ENCODE assay signal across 8 mouse cellular contexts in genomic region chr14:118180117-118180557, GRCm38 (mm10). TPM values are rescaled to one million over a fixed set of nuclear protein-coding genes. Genes with fewer than 3 reads are reported as not detected.
DNase-seq lines count a peak whose midpoint lies in the region; ATAC-seq and TF ChIP-seq lines count a peak whose summit lies in the region.

No protein-coding gene starts in this region.

- H3K4me2 ChIP-seq in heart, embryonic 15.5 days, result peak overlapping the region; percentile 74
- H3K4me2 ChIP-seq in kidney, embryonic 16.5 days (replicated peaks; ENCODE audit: low read depth, low read length), result peak overlapping the region; percentile 71
- peak overlapping the region; percentile 83 for H3K4me2 ChIP-seq in lung, postnatal 0 days (replicated peaks; ENCODE audit: low read depth, low read length)

- TF ChIP-seq CTCF in lung, postnatal 0 days (IDR thresholded peaks at IDR 0.05), result no peak

- H3K27ac ChIP-seq in heart, embryonic 15.5 days, result peak overlapping the region; percentile 81
- peak overlapping the region; percentile 48 for H3K27ac ChIP-seq in kidney, embryonic 16.5 days (ENCODE audit: low read length)
- peak overlapping the region; percentile 84 for H3K27ac ChIP-seq in lung, postnatal 0 days (ENCODE audit: low read length)

- peak; percentile 85 for ATAC-seq in heart, embryonic 15.5 days (replicated peaks; ENCODE audit: insufficient number of reproducible peaks, insufficient read depth, low FRiP score, low read depth)
- ATAC-seq in kidney, embryonic 16.5 days (ENCODE audit: low FRiP score, low TSS enrichment), result peak; percentile 89
- peak; percentile 96 for ATAC-seq in lung, postnatal 0 days
- peak; percentile 48; the same call in 1 of the 2 replicates for ATAC-seq in neutrophil, adult 5-6 weeks (ENCODE audit: extremely low read depth, insufficient number of reproducible peaks, low FRiP score, poor library complexity, severe bottlenecking)

- TF ChIP-seq EP300 in lung, postnatal 0 days (IDR thresholded peaks at IDR 0.05), result no peak

- no peaks in the 10 kb centered on the region for H3K9me3 ChIP-seq in erythroblast, embryonic 14.5 days (ENCODE audit: control insufficient read depth, low read length)
- H3K9me3 ChIP-seq in heart, embryonic 15.5 days (replicated peaks), result no peaks in the 10 kb centered on the region
- no peaks in the 10 kb centered on the region for H3K9me3 ChIP-seq in kidney, embryonic 16.5 days (ENCODE audit: low read length)
- no peaks in the 10 kb centered on the region for H3K9me3 ChIP-seq in lung, postnatal 0 days (ENCODE audit: low read length)

- H3K4me3 ChIP-seq in erythroblast, embryonic 14.5 days (replicated peaks), result peak overlapping the region; percentile 67
- peak overlapping the region; percentile 66 for H3K4me3 ChIP-seq in heart, embryonic 15.5 days
- peak overlapping the region; percentile 59 for H3K4me3 ChIP-seq in kidney, embryonic 16.5 days (ENCODE audit: low read length)
- H3K4me3 ChIP-seq in lung, postnatal 0 days (ENCODE audit: low read depth, low read length), result peak overlapping the region; percentile 49

- H3K9ac ChIP-seq in heart, embryonic 15.5 days, result peak overlapping the region; percentile 63
- H3K9ac ChIP-seq in kidney, embryonic 16.5 days (replicated peaks; ENCODE audit: low read length), result peak overlapping the region; percentile 67
- H3K9ac ChIP-seq in lung, postnatal 0 days (replicated peaks; ENCODE audit: low read depth), result peak overlapping the region; percentile 23; the same call in 1 of the 2 replicates

- H3K4me1 ChIP-seq in erythroblast, embryonic 14.5 days (ENCODE audit: control insufficient read depth), result peaks cover 23% of the 10 kb centered on the region
- H3K4me1 ChIP-seq in heart, embryonic 15.5 days (replicated peaks), result no peaks in the 10 kb centered on the region
- H3K4me1 ChIP-seq in kidney, embryonic 16.5 days (ENCODE audit: insufficient read depth, low read length), result no peaks in the 10 kb centered on the region
- H3K4me1 ChIP-seq in lung, postnatal 0 days (ENCODE audit: insufficient read depth, low read depth, low read length), result peaks cover 8% of the 10 kb centered on the region; the same call in 1 of the 2 replicates

- DNase-seq in MN1 (ENCODE audit: low spot score), result peak; percentile 64
- DNase-seq in c-Kit-negative CD71-positive TER-119-positive erythroid progenitor cells, embryonic 14.5 days (ENCODE audit: low read depth, low spot score), result peak; percentile 40
- DNase-seq in lung, postnatal 0 days (ENCODE audit: low spot score), result peak; percentile 92
- DNase-seq in urinary bladder, adult 2 months (ENCODE audit: low spot score), result peak; percentile 35

- H3K36me3 ChIP-seq in erythroblast, embryonic 14.5 days (ENCODE audit: control insufficient read depth), result no peaks in the 10 kb centered on the region
- no peaks in the 10 kb centered on the region for H3K36me3 ChIP-seq in heart, embryonic 15.5 days
- no peaks in the 10 kb centered on the region for H3K36me3 ChIP-seq in kidney, embryonic 16.5 days (ENCODE audit: insufficient read depth, low read length)
- no peaks in the 10 kb centered on the region for H3K36me3 ChIP-seq in lung, postnatal 0 days (ENCODE audit: insufficient read depth, low read length)

- H3K27me3 ChIP-seq in erythroblast, embryonic 14.5 days (ENCODE audit: control insufficient read depth), result no peaks in the 10 kb centered on the region
- no peaks in the 10 kb centered on the region for H3K27me3 ChIP-seq in heart, embryonic 15.5 days
- no peaks in the 10 kb centered on the region for H3K27me3 ChIP-seq in kidney, embryonic 16.5 days (ENCODE audit: insufficient read depth, low read length)
- no peaks in the 10 kb centered on the region for H3K27me3 ChIP-seq in lung, postnatal 0 days (replicated peaks; ENCODE audit: insufficient read depth, low read length)

- under 1% methylated on average over 20 of the region's 20 CpGs for WGBS in heart, embryonic 15.5 days
- WGBS in kidney, embryonic 16.5 days, result under 1% methylated on average over 20 of the region's 20 CpGs
- WGBS in lung, postnatal 0 days, result under 1% methylated on average over 19 of the region's 20 CpGs

RNA-seq across cellular contexts. Expression of gene Gpr180, which starts 43.2 kb away (rescaled TPM):
- polyA plus RNA-seq in erythroblast, embryonic 14.5 days (2012), result 0.04 and 0.07 TPM in 2 replicates
- polyA plus RNA-seq in heart, embryonic 15.5 days (2015; fragmentation: Nextera tagmentation; extraction: Ambion mirVana), result 35.8 and 43.7 TPM in 2 replicates
- polyA plus RNA-seq in kidney, embryonic 16.5 days (2015; fragmentation: Nextera tagmentation; extraction: Ambion mirVana), result 57.2 and 60.3 TPM in 2 replicates
- 48.8 and 50.9 TPM in 2 replicates for polyA plus RNA-seq in lung, postnatal 0 days (2015; fragmentation: Nextera tagmentation; extraction: Ambion mirVana)
- 6.2 and 9.7 TPM in 2 replicates for total RNA-seq in neutrophil, adult 5-6 weeks (2017)
- 30.0 and 38.9 TPM in 2 replicates for polyA plus RNA-seq in urinary bladder, adult 2 months (2012; rRNA removed)

RNA-seq across cellular contexts. Expression of gene Tgds, which starts 47.6 kb away (rescaled TPM):
- polyA plus RNA-seq in erythroblast, embryonic 14.5 days (2012), result 0.27 TPM in 1 of 2 replicates, not detected in the other
- 25.7 and 25.8 TPM in 2 replicates for polyA plus RNA-seq in heart, embryonic 15.5 days (2015; fragmentation: Nextera tagmentation; extraction: Ambion mirVana)
- 33.4 and 34.9 TPM in 2 replicates for polyA plus RNA-seq in kidney, embryonic 16.5 days (2015; fragmentation: Nextera tagmentation; extraction: Ambion mirVana)
- 26.6 and 28.0 TPM in 2 replicates for polyA plus RNA-seq in lung, postnatal 0 days (2015; fragmentation: Nextera tagmentation; extraction: Ambion mirVana)
- total RNA-seq in neutrophil, adult 5-6 weeks (2017), result 20.0 and 28.0 TPM in 2 replicates
- polyA plus RNA-seq in urinary bladder, adult 2 months (2012; rRNA removed), result 15.4 and 19.9 TPM in 2 replicates

RNA-seq across cellular contexts. Expression of gene Sox21, which starts 56.7 kb away (rescaled TPM):
- polyA plus RNA-seq in erythroblast, embryonic 14.5 days (2012), result 0.01 TPM in 1 of 2 replicates, not detected in the other
- 0.27 TPM in 1 of 2 replicates, not detected in the other for polyA plus RNA-seq in heart, embryonic 15.5 days (2015; fragmentation: Nextera tagmentation; extraction: Ambion mirVana)
- polyA plus RNA-seq in kidney, embryonic 16.5 days (2015; fragmentation: Nextera tagmentation; extraction: Ambion mirVana), result not detected in 2 replicates
- polyA plus RNA-seq in lung, postnatal 0 days (2015; fragmentation: Nextera tagmentation; extraction: Ambion mirVana), result 0.11 and 0.14 TPM in 2 replicates
- total RNA-seq in neutrophil, adult 5-6 weeks (2017), result not detected in 2 replicates
- 0.06 and 0.07 TPM in 2 replicates for polyA plus RNA-seq in urinary bladder, adult 2 months (2012; rRNA removed)

Comparison
In these comparisons a context has a peak if more than half of its experiments do, and no peak if none do; other contexts are left out.
1. Peak in every context shown above with its lines: DNase-seq, ATAC-seq, H3K4me3 ChIP-seq and H3K27ac ChIP-seq.
2. DNase-seq: peak in every context shown above with its lines; median percentile 92 in lung, postnatal 0 days; 64 in MN1; 40 in c-Kit-negative CD71-positive TER-119-positive erythroid progenitor cells, embryonic 14.5 days; 35 in urinary bladder, adult 2 months.
3. RNA of gene Gpr180, which starts 43.2 kb away (polyA plus RNA-seq): 57.2 to 60.3 TPM in kidney, embryonic 16.5 days, 48.8 to 50.9 TPM in lung, postnatal 0 days, 30.0 to 38.9 TPM in urinary bladder, adult 2 months and 35.8 to 43.7 TPM in heart, embryonic 15.5 days; 0.04 to 0.07 TPM in erythroblast, embryonic 14.5 days; every median in the first group is over 10 times any median in the second.
4. RNA of gene Tgds, which starts 47.6 kb away (polyA plus RNA-seq): 33.4 to 34.9 TPM in kidney, embryonic 16.5 days, 26.6 to 28.0 TPM in lung, postnatal 0 days, 25.7 to 25.8 TPM in heart, embryonic 15.5 days and 15.4 to 19.9 TPM in urinary bladder, adult 2 months; 0.27 TPM in erythroblast, embryonic 14.5 days; every median in the first group is over 10 times any median in the second.